In genomic region chr5:35605355-35605754, GRCm38 (mm10) we compare ENCODE assay signal across 19 mouse cellular contexts.
"Had no signal": no experiment of that assay in that cellular context is flagged by ENCODE, and none has a peak within 500 bp of the region (broad histone marks: within the 10 kb centered on the region; RNA-seq: fewer than 3 reads in every experiment).

No protein-coding gene starts in this region.

- H3K4me3 ChIP-seq: megakaryocyte, embryonic 14.5 days; midbrain, embryonic 13.5 days; midbrain, embryonic 15.5 days; neural tube, embryonic 13.5 days; neural tube, embryonic 15.5 days had no signal

- ATAC-seq: midbrain, embryonic 13.5 days; midbrain, embryonic 15.5 days had no signal

- DNase-seq: lung, adult 18-20 months; lung, embryonic 14.5 days; lung, postnatal 14 days; lung, postnatal 36 days; retina, postnatal 1 day; right cerebral cortex, adult 18-20 months; right cerebral cortex, postnatal 25 days; right cerebral cortex, postnatal 4 days; spleen, adult 18-20 months; thymus, adult 2 months; thymus, postnatal 36 days had no signal

- H3K9me3 ChIP-seq: megakaryocyte, embryonic 14.5 days; midbrain, embryonic 13.5 days; midbrain, embryonic 15.5 days; neural tube, embryonic 13.5 days; neural tube, embryonic 15.5 days had no signal

- H3K27ac ChIP-seq: liver, embryonic 14.5 days; macrophage; midbrain, embryonic 13.5 days; midbrain, embryonic 15.5 days; neural tube, embryonic 13.5 days; neural tube, embryonic 15.5 days had no signal

- H3K4me2 ChIP-seq: lung, embryonic 14.5 days; midbrain, embryonic 11.5 days; midbrain, embryonic 13.5 days; midbrain, embryonic 15.5 days; neural tube, embryonic 13.5 days; neural tube, embryonic 15.5 days had no signal

- H3K27me3 ChIP-seq: midbrain, embryonic 13.5 days; midbrain, embryonic 15.5 days; neural tube, embryonic 13.5 days; neural tube, embryonic 15.5 days had no signal

- H3K9ac ChIP-seq: liver, embryonic 14.5 days; lung, embryonic 14.5 days; midbrain, embryonic 13.5 days; midbrain, embryonic 15.5 days; neural tube, embryonic 13.5 days; neural tube, embryonic 15.5 days had no signal
